Mouse (Mus musculus): Measurements from ENCODE around the gene Olfr1377. TPM values are rescaled to one million over a fixed set of nuclear protein-coding genes. Genes with fewer than 3 reads are reported as not detected.
"Not testable (repeated sequence)": the region's sequence is repeated elsewhere in the genome, so short reads cannot be mapped to it uniquely, and the experiment has no call there.

Olfr1377 gene
- total and polyA plus RNA-seq, 3 experiments, result not detected

- Histone ChIP-seq H3K27me3 (ENCODE audit: control insufficient read depth, insufficient read depth, low read length) (peaks cover 2% of the 10 kb centered on the region; the same call in 1 of the 2 replicates), H3K79me2 (replicated peaks; ENCODE audit: control insufficient read depth, insufficient read depth, low read length) (no peaks in the 10 kb centered on the region), H3K36me3 (ENCODE audit: control insufficient read depth, insufficient read depth, low read length) (no peaks in the 10 kb centered on the region), H3K4me3 (no peak overlapping the region), H3K9ac (ENCODE audit: low read depth, low read length) (no peak overlapping the region), H3K27ac (no peak overlapping the region), H3K4me1 (ENCODE audit: control insufficient read depth, insufficient read depth, low read length) (no peaks in the 10 kb centered on the region)
- no peak for TF ChIP-seq EP300 (IDR thresholded peaks at IDR 0.05; ENCODE audit: insufficient read depth, low read depth, low read length)
- TF ChIP-seq POLR2A (IDR thresholded peaks at IDR 0.05; ENCODE audit: insufficient read depth, low read depth, low read length), result no peak
- TF ChIP-seq CTCF (IDR thresholded peaks at IDR 0.05), result no peak
- peak; percentile 17 to 26 for DNase-seq
- WGBS, result 31% methylated on average over 5 of the region's 5 CpGs
- intact Hi-C loops (cut with DNase I), result no loop called here
Observed at GRCm38 (mm10) chr11:51011821-51012220, 30.1 kb downstream of the Olfr1377 start.

- DNase-seq, result no peak
- H3K4me1 ChIP-seq (ENCODE audit: control insufficient read depth, insufficient read depth, low read length), result no peaks in the 10 kb centered on the region
- no peaks in the 10 kb centered on the region for H3K79me2 ChIP-seq (replicated peaks; ENCODE audit: control insufficient read depth, insufficient read depth, low read length)
- H3K9ac ChIP-seq (ENCODE audit: low read depth, low read length), result no peak within 1 kb of the TSS
- no peaks in the 10 kb centered on the region for H3K36me3 ChIP-seq (ENCODE audit: control insufficient read depth, insufficient read depth, low read length)
- no peak within 1 kb of the TSS for H3K4me3 ChIP-seq
- no peak within 1 kb of the TSS for H3K27ac ChIP-seq
- 44% methylated on average over 1 of the region's 1 CpGs for WGBS
- TF ChIP-seq EP300 (IDR thresholded peaks at IDR 0.05; ENCODE audit: insufficient read depth, low read depth, low read length) (no peak), CTCF (IDR thresholded peaks at IDR 0.05) (no peak), POLR2A (IDR thresholded peaks at IDR 0.05; ENCODE audit: insufficient read depth, low read depth, low read length) (no peak)
- intact Hi-C loops (cut with DNase I), result no loop called here
- H3K27me3 ChIP-seq (ENCODE audit: control insufficient read depth, insufficient read depth, low read length), result peaks cover 2% of the 10 kb centered on the region; the same call in 1 of the 2 replicates
Observed at GRCm38 (mm10) chr11:51013936-51014335, 32.2 kb downstream of the Olfr1377 start, which contains the start of gene Olfr54. Olfr54 (plus strand) TSS chr11:51014236.

GRCm38 (mm10) chr11:51016341-51016740, 34.6 kb downstream of the Olfr1377 start:
- Histone ChIP-seq H3K4me3 (no peak overlapping the region), H3K27ac (no peak overlapping the region), H3K27me3 (ENCODE audit: control insufficient read depth, insufficient read depth, low read length) (peaks cover 2% of the 10 kb centered on the region; the same call in 1 of the 2 replicates), H3K79me2 (replicated peaks; ENCODE audit: control insufficient read depth, insufficient read depth, low read length) (no peaks in the 10 kb centered on the region), H3K36me3 (ENCODE audit: control insufficient read depth, insufficient read depth, low read length) (no peaks in the 10 kb centered on the region), H3K9ac (ENCODE audit: low read depth, low read length) (no peak overlapping the region), H3K4me1 (ENCODE audit: control insufficient read depth, insufficient read depth, low read length) (no peaks in the 10 kb centered on the region)
- no peak for DNase-seq
- 39% methylated on average over 2 of the region's 2 CpGs for WGBS
- TF ChIP-seq EP300 (IDR thresholded peaks at IDR 0.05; ENCODE audit: insufficient read depth, low read depth, low read length) (no peak), POLR2A (IDR thresholded peaks at IDR 0.05; ENCODE audit: insufficient read depth, low read depth, low read length) (no peak), CTCF (IDR thresholded peaks at IDR 0.05) (no peak)
- intact Hi-C loops (cut with DNase I), result no loop called here

GRCm38 (mm10) chr11:51026811-51027210, 45.0 kb downstream of the Olfr1377 start:
- DNase-seq, result not testable (repeated sequence)
- 84% methylated on average over 11 of the region's 11 CpGs for whole genome bisulfite sequencing

GRCm38 (mm10) chr11:51029381-51029780, 47.6 kb downstream of the Olfr1377 start:
- intact Hi-C loops (cut with DNase I); H3K27ac ChIP-seq; H3K4me3 ChIP-seq; H3K27me3 ChIP-seq (ENCODE audit: control insufficient read depth, insufficient read depth, low read length); H3K79me2 ChIP-seq (replicated peaks; ENCODE audit: control insufficient read depth, insufficient read depth, low read length); H3K36me3 ChIP-seq (ENCODE audit: control insufficient read depth, insufficient read depth, low read length); H3K4me1 ChIP-seq (ENCODE audit: control insufficient read depth, insufficient read depth, low read length); H3K9ac ChIP-seq (ENCODE audit: low read depth, low read length); DNase-seq: not testable (repeated sequence)
- 78% methylated on average over 8 of the region's 8 CpGs for WGBS

More at GRCm38 (mm10) chr11:51026811-51027210, 45.0 kb downstream of the Olfr1377 start:
- H3K4me3 ChIP-seq; H3K9ac ChIP-seq (ENCODE audit: low read depth, low read length); intact Hi-C loops (cut with DNase I); H3K27me3 ChIP-seq (ENCODE audit: control insufficient read depth, insufficient read depth, low read length); H3K36me3 ChIP-seq (ENCODE audit: control insufficient read depth, insufficient read depth, low read length); H3K79me2 ChIP-seq (replicated peaks; ENCODE audit: control insufficient read depth, insufficient read depth, low read length); H3K4me1 ChIP-seq (ENCODE audit: control insufficient read depth, insufficient read depth, low read length); H3K27ac ChIP-seq: not testable (repeated sequence)

GRCm38 (mm10) chr11:51030225-51030624, 48.5 kb downstream of the Olfr1377 start:
- 65% methylated on average over 2 of the region's 2 CpGs for WGBS

More at GRCm38 (mm10) chr11:51030225-51030624, 48.5 kb downstream of the Olfr1377 start:
- Histone ChIP-seq H3K36me3 (ENCODE audit: control insufficient read depth, insufficient read depth, low read length) (no peaks in the 10 kb centered on the region), H3K4me1 (ENCODE audit: control insufficient read depth, insufficient read depth, low read length) (no peaks in the 10 kb centered on the region), H3K27ac (no peak overlapping the region), H3K27me3 (ENCODE audit: control insufficient read depth, insufficient read depth, low read length) (no peaks in the 10 kb centered on the region), H3K4me3 (no peak overlapping the region), H3K79me2 (replicated peaks; ENCODE audit: control insufficient read depth, insufficient read depth, low read length) (no peaks in the 10 kb centered on the region), H3K9ac (ENCODE audit: low read depth, low read length) (no peak overlapping the region)
- no peak for TF ChIP-seq EP300 (IDR thresholded peaks at IDR 0.05; ENCODE audit: insufficient read depth, low read depth, low read length)
- TF ChIP-seq CTCF (IDR thresholded peaks at IDR 0.05), result no peak
- no peak for TF ChIP-seq POLR2A (IDR thresholded peaks at IDR 0.05; ENCODE audit: insufficient read depth, low read depth, low read length)
- intact Hi-C loops (cut with DNase I), result no loop called here
- no peak for DNase-seq

Data from heart, adult 2 months (tissue).